Mouse (Mus musculus): ENCODE results near the gene Ctdnep1.

Gene Ctdnep1

GRCm38 (mm10) chr11:70031321-70031670 lies 50.3 kb downstream of the Ctdnep1 start:
- CTCF ChIA-PET: interaction anchor here in 1 of 4 experiments (0.6 kb wide), 1 partner anchor 24 kb away, joined by 5 read pairs; no protein-coding TSS in a partner anchor
- POLR2A ChIA-PET: interaction anchor here in 1 of 4 experiments (1.0 kb wide), 1 partner anchor 10 kb away, joined by 3 read pairs; no protein-coding TSS in a partner anchor

DNA sequence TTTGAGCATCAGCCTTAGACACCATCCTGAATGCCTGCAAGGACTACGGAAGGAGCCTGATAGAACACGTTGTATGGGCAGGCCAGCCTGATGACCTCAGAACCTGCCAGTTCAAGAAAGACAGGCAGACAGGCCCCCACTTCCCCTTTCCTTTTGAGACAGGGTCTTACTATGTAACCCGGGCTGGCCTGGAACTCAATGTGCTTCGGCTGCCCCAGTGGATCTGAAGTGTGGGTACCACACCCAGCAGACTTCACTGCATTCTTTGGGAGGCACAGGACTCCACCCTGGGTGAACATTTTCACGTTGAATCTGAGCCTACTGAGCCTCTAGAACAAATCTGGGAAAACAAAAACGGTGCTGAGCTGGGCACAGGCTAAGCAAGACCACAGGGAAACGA lies 57.2 kb downstream of the Ctdnep1 start:
- CTCF ChIA-PET: interaction anchor here in 1 of 4 experiments (0.5 kb wide), 1 partner anchor 259 kb away, joined by 3 read pairs; no protein-coding TSS in a partner anchor
- POLR2A ChIA-PET: interaction anchor here in 2 of 4 experiments (0.6 to 1.4 kb wide), 5 partner anchors 24 to 199 kb away, joined by 3 to 8 read pairs (median 4); partner anchors contain the start of gene 0610010K14Rik (in 1 of the 2)

- ChIA-PET POLR2A (interaction anchor here in 1 of 4 experiments (0.6 to 1.9 kb wide), 4 partner anchors 11 to 95 kb away, joined by 3 to 10 read pairs (median 3); partner anchors contain the start of gene Acadvl), CTCF (interaction anchor here (0.6 to 1.5 kb wide), 5 partner anchors 10 to 714 kb away, joined by 3 to 8 read pairs (median 4); partner anchors contain the start of gene Kcnab3 (in 1 of the 4))
Measured at GRCm38 (mm10) chr11:70039631-70040030, 58.7 kb downstream of the Ctdnep1 start.

- ChIA-PET CTCF (interaction anchor here in 2 of 4 experiments (0.6 to 1.5 kb wide), 3 partner anchors 9 to 714 kb away, joined by 4 to 8 read pairs (median 5); partner anchors contain the start of gene Kcnab3 (in 1 of the 2)), POLR2A (interaction anchor here in 1 of 4 experiments (0.6 to 1.9 kb wide), 4 partner anchors 12 to 94 kb away, joined by 3 to 10 read pairs (median 3); partner anchors contain the start of gene Acadvl)
Measured at GRCm38 (mm10) chr11:70040184-70040583, 59.2 kb downstream of the Ctdnep1 start.
